Comparison of ENCODE assay signal across 14 mouse cellular contexts in genomic region chr5:22141821-22142220, GRCm38 (mm10).
"Had no signal": no experiment of that assay in that cellular context is flagged by ENCODE, and none has a peak within 500 bp of the region (broad histone marks: within the 10 kb centered on the region; RNA-seq: fewer than 3 reads in every experiment).

No protein-coding gene starts in this region.

- H3K4me1 ChIP-seq: limb, embryonic 13.5 days; neural tube, embryonic 13.5 days; stomach, embryonic 15.5 days had no signal

- H3K27ac ChIP-seq: layer of hippocampus, adult 2 months; limb, embryonic 13.5 days; liver, embryonic 14.5 days; midbrain, embryonic 10.5 days; neural tube, embryonic 13.5 days; stomach, embryonic 15.5 days had no signal

- H3K27me3 ChIP-seq: limb, embryonic 13.5 days; neural tube, embryonic 13.5 days; stomach, embryonic 15.5 days had no signal

- H3K4me3 ChIP-seq: layer of hippocampus, adult 2 months; limb, embryonic 13.5 days; midbrain, embryonic 10.5 days; neural tube, embryonic 13.5 days; stomach, embryonic 15.5 days had no signal

- DNase-seq: kidney, adult 9 months; kidney, postnatal 10 days; kidney, postnatal 4 days; left cerebral cortex, postnatal 4 days; lung, adult 18-20 months; lung, postnatal 4 days; retina, postnatal 1 day; thymus, postnatal 36 days had no signal

- H3K9me3 ChIP-seq: stomach, embryonic 15.5 days had no signal

- H3K36me3 ChIP-seq: limb, embryonic 13.5 days; midbrain, embryonic 10.5 days; stomach, embryonic 15.5 days had no signal
